Mouse (Mus musculus) gastrocnemius, adult 2 months (tissue): ENCODE data around the gene Hsp90ab1. TPM values are rescaled to one million over a fixed set of nuclear protein-coding genes. Genes with fewer than 3 reads are reported as not detected.

ENCODE experiments used
- DNase-seq: peaks from one replicate; pipeline ENCODE4 v3.0.0; 2022
- H3K27ac ChIP-seq: fragments of 200-600 bp; 2 replicates; pipeline ENCODE4 v1.8.1; 2022; ENCODE audit warnings: mild to moderate bottlenecking
- H3K4me3 ChIP-seq: fragments of 200-600 bp; 2 replicates; pipeline ENCODE4 v1.8.1; 2022; ENCODE audit warnings: mild to moderate bottlenecking, moderate library complexity
- CTCF ChIP-seq: fragments of 200-600 bp; IDR thresholded peaks from 2 replicates; pipeline ENCODE4 v1.8.1; 2022; ENCODE audit warnings: antibody characterized with exemption, mild to moderate bottlenecking, moderate library complexity
- intact Hi-C: fragments of 180-260 bp; cut with DNase I; formaldehyde crosslinking; loops from one replicate; pipeline ENCODE4 v1.15.1; 2025
- total RNA-seq, 2 experiments: library from RNA; stranded (reverse); gene quantifications; 2 replicates each; pipeline ENCODE4 v1.2.3; 2021

Gene Hsp90ab1
- total RNA-seq, 2 experiments from 2014 or later: 1,106 to 1,162 TPM

DNA sequence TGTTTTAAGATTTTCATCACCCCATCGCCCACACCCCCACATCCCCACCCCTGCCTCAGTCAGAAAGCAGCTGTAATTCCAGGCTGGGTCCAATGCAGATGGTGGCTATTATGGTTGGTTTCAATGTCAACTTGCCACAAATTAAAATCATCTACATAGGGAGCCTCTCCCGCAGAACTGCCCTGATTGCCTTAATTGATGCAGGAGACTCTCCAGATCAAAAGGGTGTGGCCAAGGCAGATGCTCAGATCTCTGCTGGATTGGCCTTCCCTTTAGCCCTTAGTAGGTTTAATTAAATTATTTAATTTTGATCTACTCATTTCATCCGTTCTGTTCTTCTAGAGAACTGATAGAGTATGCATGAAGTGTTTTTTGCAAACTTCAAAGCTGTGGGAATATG lies 29.9 kb upstream of the Hsp90ab1 start:
- TF ChIP-seq CTCF: no peak
- DNase-seq: no peak
- intact Hi-C loops: no loop called here
- Histone ChIP-seq H3K4me3 (no peak overlapping the region), H3K27ac (no peak overlapping the region)

DNA sequence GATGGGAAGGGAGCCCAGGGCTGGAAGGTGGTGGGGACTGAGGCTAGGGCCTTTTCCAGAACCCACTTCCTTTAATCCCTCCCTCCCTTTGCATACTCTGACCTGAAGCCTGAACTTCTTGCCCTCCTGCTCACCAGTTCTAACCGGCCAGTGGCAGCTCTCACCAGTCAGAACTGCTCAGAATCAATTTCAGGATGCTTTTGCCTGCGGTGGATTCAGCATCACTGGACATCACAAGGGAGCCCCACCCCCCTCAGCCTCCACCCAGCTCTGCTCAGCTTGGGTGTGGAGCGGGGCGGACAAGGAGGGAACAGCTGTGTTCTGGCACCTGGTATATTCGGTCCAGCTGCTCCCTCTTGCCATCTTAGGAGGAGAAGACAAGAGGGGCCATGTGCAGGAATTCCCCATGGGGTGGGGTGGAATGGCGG lies 28.8 kb upstream of the Hsp90ab1 start, which contains the start of gene Mymx:
Gene Mymx, minus strand, starts transcription at position 226 of the 428 bp plus-strand sequence.
- DNase-seq: peak; percentile 45
- TF ChIP-seq CTCF: no peak
- no peak within 1 kb of the TSS for H3K4me3 ChIP-seq
- no peak within 1 kb of the TSS for H3K27ac ChIP-seq
- intact Hi-C loops: no loop called here

DNA sequence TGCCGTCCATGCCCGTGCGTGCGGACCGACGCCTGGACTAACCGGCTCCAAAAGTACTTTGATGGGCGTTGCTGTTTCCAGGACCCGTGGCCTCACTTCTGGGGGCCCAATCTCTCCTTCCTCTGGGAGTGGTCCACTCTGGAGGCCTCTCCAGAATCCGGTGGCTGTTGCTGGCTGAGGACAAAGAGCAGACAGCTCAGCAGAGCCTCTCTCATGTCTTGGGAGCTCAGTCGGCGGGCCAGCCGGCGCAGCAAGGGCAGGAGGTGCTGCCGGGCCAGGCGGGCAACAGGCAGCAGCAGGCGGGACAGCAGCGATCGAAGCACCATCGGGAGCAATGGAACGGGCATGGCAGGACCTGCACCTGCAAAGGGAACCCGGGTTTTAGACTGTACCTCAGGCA lies 28.3 kb upstream of the Hsp90ab1 start:
- TF ChIP-seq CTCF: no peak
- Histone ChIP-seq H3K4me3 (no peak overlapping the region), H3K27ac (no peak overlapping the region)
- no peak for DNase-seq
- intact Hi-C loops: no loop called here

DNA sequence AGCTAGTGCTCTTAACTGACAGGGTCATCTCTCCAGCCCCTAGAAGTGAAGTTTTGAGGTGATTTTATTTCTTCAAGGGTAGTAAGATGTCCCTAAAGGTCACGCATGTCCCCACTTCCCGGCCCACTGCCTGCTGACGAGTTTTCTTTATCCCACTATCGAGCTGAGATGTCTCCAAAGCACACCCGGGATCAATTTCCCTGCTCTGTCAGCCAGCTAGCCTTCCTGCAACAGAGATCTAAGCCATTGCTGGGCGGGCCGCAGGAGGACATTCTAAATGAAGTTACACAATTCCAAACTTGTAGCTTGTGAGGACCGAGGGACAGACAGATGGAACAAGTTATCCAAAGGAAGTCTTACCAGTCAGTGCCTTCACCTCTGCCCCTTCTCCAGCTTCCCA lies 27.2 kb upstream of the Hsp90ab1 start:
- H3K27ac ChIP-seq: peak overlapping the region; percentile 90
- TF ChIP-seq CTCF: no peak
- intact Hi-C loops: no loop called here
- H3K4me3 ChIP-seq: no peak overlapping the region
- no peak for DNase-seq

DNA sequence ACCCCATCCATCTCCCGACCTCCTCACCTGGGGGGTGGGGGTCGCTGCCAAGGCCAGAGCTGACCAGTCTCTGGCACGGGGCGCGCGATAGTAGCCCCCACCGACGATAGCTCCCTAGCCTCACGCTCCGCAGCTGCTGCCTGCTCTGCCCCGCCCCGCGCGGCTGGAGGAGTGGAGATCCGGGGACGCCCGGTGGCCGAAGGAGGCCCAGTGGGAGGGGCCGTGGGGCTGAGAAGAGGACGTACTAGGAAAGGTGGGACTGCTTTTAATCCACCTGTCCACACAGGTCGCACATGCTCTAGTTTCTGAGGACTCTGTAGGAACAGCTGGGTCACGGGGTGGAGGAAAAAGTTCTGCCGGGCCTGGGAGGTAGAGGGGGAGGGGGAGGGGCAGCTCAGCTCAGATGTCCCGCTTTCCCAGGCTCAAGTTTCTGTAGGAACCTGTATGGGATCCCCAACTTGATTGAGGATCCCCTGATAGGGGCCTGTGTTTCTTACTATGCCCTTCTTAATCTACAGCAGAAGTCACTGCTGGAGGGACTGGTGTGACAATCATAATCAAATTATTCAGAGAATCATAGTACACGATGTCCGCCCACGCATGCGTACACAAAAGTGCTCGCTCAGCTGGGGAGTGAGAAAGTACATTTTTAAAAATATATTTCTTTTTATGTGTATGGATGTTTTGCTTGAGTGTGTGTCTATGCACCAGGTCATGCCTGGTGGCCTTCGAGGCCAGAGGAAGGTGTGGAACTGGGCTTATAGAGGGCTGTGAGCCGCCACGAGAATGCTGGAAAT lies 26.6 kb upstream of the Hsp90ab1 start, which contains the start of gene Slc29a1:
Gene Slc29a1, minus strand, starts transcription at position 161 of the 797 bp plus-strand sequence.
- intact Hi-C loops: loop anchor here (10.0 kb wide), 1 partner anchor 435 kb away; the partner anchor contains the start of gene Vegfa
- peak; percentile 10; the same call in 1 of the 2 replicates for TF ChIP-seq CTCF
- DNase-seq: peak; percentile 90
- Histone ChIP-seq H3K27ac (peak within 1 kb of the TSS; percentile 90), H3K4me3 (peak within 1 kb of the TSS; percentile 77)

DNA sequence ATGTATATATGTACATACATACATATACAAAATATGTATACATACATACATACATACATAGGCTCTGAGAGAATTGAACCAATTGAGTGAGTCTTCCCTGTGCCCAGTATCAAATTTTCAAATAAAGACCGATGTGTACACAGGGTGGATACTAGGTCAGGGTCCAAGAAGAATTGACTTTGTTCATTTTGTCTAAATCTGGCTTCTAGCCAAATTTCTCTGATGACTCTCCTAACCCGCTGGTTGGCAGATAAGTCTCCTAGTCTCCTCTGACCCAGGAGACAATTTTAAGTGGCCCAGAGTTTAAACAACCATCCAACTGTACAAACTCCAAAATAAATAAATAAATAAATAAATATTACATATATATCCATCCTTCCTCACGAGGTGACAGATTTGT lies 25.8 kb upstream of the Hsp90ab1 start:
- no peak for DNase-seq
- intact Hi-C loops: loop anchor here (10.0 kb wide), 1 partner anchor 436 kb away; the partner anchor contains the start of gene Vegfa
- H3K4me3 ChIP-seq: peak overlapping the region; percentile 77
- TF ChIP-seq CTCF: no peak
- peak overlapping the region; percentile 90 for H3K27ac ChIP-seq

DNA sequence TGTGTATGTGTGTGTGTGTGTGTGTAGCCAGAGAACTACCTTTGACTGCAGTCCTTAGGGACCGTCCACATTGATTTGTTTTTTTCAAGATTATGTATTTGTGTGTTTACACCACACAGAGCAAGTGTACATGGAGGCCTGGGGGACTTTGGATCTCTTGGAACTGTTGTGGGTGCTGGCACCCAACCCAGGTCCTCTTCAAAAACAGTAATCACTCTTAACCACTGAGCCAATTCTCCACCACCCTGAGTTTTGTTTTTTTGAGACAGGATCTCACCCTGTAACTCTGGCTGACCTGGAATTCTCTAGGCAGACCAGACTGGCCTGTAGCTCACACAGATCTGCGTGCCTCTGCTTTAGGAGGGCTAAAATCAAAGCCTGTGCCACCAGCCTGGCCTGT lies 25.3 kb upstream of the Hsp90ab1 start:
- Histone ChIP-seq H3K27ac (peak overlapping the region; percentile 90), H3K4me3 (peak overlapping the region; percentile 77)
- DNase-seq: no peak
- no peak for TF ChIP-seq CTCF
- intact Hi-C loops: loop anchor here (10.0 kb wide), 1 partner anchor 436 kb away; the partner anchor contains the start of gene Vegfa

DNA sequence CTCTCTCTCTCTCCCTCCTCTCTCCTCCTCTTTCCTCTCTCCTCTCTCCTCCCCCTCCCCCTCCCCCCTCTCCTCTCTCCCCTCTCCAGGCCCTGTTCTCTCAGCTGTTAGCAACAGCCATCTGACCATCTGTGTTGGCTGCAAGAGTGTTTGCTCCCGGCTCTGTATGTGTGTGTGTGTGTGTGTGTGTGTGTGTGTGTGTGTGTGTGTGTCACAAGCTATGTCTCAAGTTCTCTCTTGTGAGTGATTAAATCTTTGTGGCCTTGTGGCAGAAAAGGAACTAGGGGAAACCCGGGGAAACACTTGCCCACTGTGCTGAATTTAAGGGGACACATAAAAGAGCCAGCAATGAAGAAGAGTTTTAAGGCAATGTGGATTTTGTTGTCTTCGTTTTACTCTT lies 24.7 kb upstream of the Hsp90ab1 start:
- peak overlapping the region; percentile 90 for H3K27ac ChIP-seq
- TF ChIP-seq CTCF: no peak
- intact Hi-C loops: loop anchor here (10.0 kb wide), 1 partner anchor 437 kb away; the partner anchor contains the start of gene Vegfa
- H3K4me3 ChIP-seq: no peak overlapping the region
- peak; percentile 71 for DNase-seq

DNA sequence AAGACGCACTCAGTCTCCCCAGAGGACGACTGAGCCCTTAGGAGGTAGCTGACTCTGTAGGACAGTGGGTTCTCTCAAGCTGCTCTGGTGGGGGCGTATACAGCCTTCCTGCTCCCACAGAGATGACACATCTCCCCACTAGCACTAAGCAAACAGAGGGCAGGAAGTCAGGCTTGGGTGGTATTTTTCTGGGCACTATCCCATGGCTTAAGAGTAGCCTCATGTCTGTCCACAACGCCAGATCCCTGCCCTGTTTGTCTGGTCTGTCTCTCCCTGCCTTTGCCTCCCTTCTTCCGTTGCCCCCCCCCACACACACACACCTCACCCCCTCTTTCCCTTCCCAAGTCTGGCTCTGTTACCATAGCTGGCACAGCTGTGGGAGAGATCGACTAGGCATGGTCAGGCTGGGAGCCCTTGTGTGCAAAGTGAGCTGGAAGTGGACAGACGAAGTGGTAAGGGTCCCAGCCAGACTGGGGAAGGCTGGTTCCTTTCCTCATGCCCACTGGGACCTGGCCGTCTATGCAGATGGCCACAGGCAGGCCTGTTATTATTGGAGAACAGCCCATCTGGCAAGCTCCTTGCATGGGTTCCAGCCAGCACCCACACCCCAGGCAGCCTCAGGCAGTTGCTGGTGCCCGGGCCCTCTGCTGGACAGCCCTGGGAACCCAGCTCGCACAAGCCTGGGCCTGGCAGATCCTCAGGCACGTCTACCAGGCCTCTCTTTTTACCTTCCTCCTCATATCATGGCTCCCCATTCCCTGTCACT lies 23.7 kb upstream of the Hsp90ab1 start:
- DNase-seq: peak; percentile 93
- intact Hi-C loops: loop anchor here (10.0 kb wide), 1 partner anchor 438 kb away; the partner anchor contains the start of gene Vegfa
- TF ChIP-seq CTCF: peak; percentile 82
- peak overlapping the region; percentile 91 for H3K27ac ChIP-seq
- no peak overlapping the region for H3K4me3 ChIP-seq

DNA sequence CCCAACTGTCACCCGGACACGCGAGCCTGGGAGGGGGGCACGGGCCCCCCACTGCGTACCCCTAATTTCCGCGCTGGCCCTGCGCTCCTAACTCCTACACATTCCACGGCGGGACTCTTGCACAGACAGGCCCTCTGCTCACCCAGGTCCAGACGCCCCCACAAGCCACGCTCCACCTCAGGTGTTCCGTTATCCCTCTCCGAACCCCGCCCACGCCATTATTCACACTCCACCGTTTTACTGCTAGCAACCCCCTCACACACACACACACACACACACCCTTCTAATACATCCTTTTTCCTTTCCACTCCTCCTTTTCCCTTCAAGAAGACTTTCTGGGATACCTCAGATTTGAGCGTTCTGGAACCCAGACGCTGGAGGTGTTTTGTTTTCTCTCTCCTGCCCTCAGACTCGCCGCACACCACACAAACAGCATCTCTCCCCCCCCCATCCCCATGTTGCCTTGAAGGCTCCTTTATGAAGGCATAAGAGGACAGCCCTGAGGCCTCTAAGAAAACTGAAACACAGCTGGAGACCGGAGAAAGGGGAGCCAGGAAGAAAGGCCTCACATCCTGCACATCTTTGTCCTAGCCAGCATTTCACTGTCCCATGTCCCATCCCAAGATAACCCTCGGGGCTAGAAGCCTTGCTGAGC lies 22.8 kb upstream of the Hsp90ab1 start:
- intact Hi-C loops: loop anchor here (10.0 kb wide), 1 partner anchor 439 kb away; the partner anchor contains the start of gene Vegfa
- Histone ChIP-seq H3K4me3 (peak overlapping the region; percentile 89), H3K27ac (peak overlapping the region; percentile 91)
- no peak for TF ChIP-seq CTCF
- DNase-seq: no peak

DNA sequence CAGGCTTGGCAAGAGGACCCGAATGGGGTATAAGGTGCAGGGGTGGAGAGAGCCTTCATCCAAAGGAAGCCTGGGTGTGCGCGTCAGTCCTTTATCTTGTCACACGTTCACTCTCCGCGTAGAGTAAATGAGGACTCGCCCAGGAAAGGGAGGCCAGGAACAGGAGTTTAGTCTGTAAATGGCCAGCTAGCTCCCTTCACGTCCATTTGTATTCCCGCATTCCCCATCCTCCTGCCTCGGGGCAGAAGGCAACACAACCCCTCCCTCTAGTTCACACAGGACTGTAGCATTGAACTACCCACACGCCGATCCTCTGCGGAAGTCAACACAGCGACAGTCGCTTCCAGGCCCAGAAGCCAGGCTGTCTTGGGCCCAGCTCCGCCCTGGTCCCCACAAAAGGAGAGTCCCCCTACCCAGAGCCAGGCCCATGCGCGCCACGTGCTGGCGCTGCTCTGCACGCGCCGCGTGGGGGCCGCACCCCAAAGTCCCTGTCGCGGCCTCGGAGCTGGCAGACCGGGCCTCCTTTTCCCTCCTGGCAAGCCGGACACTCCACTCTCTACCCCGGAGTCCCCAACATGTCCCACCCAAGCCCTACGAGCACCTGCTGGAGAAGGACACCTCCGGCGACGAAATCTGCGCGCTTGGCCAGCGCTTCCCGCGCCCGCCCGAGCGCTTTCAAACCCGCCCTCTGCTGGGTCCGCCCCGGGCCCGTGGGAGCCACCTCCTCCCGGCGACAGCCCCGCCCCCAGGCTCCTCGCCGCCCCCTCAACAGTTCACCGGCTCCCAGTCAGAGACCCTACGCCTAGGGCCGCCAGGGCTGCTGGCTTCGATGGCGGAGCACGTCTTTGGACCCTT lies 22.0 kb upstream of the Hsp90ab1 start:
- DNase-seq: peak; percentile 90
- Histone ChIP-seq H3K27ac (peak overlapping the region; percentile 91), H3K4me3 (peak overlapping the region; percentile 89)
- intact Hi-C loops: loop anchor here (10.0 kb wide), 1 partner anchor 440 kb away; the partner anchor contains the start of gene Vegfa
- peak; percentile 11; the same call in 1 of the 2 replicates for TF ChIP-seq CTCF
